Mouse (Mus musculus) lung, embryonic 15.5 days (tissue): ENCODE data around the gene Odc1. TPM values are rescaled to one million over a fixed set of nuclear protein-coding genes. Genes with fewer than 3 reads are reported as not detected.

Experiments
- ATAC-seq: fragments of 200-750 bp; cut with Nextera tagmentation; 2 replicates; pipeline ENCODE4 v1.8.0; 2017; ENCODE audit warnings: moderate number of reproducible peaks, borderline replicate concordance; ENCODE audit not compliant: low FRiP score, low TSS enrichment; ENCODE audit errors: extremely low read depth
- H3K27ac ChIP-seq: fragments of 300-500 bp; sonication (generic); 2 replicates; pipeline ENCODE4 v1.5.1; 2015; ENCODE audit warnings: moderate library complexity, mild to moderate bottlenecking, inconsistent platforms
- H3K27me3 ChIP-seq: fragments of 300-500 bp; sonication (generic); 2 replicates; pipeline ENCODE4 v1.6.1; 2015; ENCODE audit warnings: inconsistent platforms
- H3K36me3 ChIP-seq: fragments of 300-500 bp; sonication (generic); 2 replicates; pipeline ENCODE4 v1.6.1; 2015; ENCODE audit warnings: inconsistent platforms
- H3K4me1 ChIP-seq: fragments of 300-500 bp; sonication (generic); 2 replicates; pipeline ENCODE4 v1.6.1; 2015; ENCODE audit warnings: inconsistent platforms
- H3K4me2 ChIP-seq: fragments of 300-500 bp; sonication (generic); 2 replicates; pipeline ENCODE4 v1.6.1; 2015; ENCODE audit warnings: inconsistent platforms, mild to moderate bottlenecking, moderate library complexity
- H3K4me3 ChIP-seq: fragments of 300-500 bp; sonication (generic); 2 replicates; pipeline ENCODE4 v1.5.1; 2015; ENCODE audit warnings: mild to moderate bottlenecking, inconsistent platforms
- H3K9ac ChIP-seq: fragments of 300-500 bp; sonication (generic); 2 replicates; pipeline ENCODE4 v1.6.1; 2015; ENCODE audit warnings: inconsistent platforms
- H3K9me3 ChIP-seq: fragments of 300-500 bp; sonication (generic); 2 replicates; pipeline ENCODE4 v1.6.1; 2016; ENCODE audit warnings: inconsistent platforms
- WGBS: fragments of 180-500 bp; shearing (Covaris S2); methylation state at CpG from one replicate; pipeline ENCODE4 v1.1.7; 2015; 5-methylcytosine and 5-hydroxymethylcytosine counted together
- polyA plus RNA-seq: library from polyadenylated mRNA; unstranded; fragments of >200 nt; fragmentation: Nextera tagmentation; extraction: Ambion mirVana; gene quantifications from 2 replicates; pipeline ENCODE4 v1.2.1, GENCODE M21; 2015

Gene Odc1
- polyA plus RNA-seq: 192 and 214 TPM in 2 replicates

DNA sequence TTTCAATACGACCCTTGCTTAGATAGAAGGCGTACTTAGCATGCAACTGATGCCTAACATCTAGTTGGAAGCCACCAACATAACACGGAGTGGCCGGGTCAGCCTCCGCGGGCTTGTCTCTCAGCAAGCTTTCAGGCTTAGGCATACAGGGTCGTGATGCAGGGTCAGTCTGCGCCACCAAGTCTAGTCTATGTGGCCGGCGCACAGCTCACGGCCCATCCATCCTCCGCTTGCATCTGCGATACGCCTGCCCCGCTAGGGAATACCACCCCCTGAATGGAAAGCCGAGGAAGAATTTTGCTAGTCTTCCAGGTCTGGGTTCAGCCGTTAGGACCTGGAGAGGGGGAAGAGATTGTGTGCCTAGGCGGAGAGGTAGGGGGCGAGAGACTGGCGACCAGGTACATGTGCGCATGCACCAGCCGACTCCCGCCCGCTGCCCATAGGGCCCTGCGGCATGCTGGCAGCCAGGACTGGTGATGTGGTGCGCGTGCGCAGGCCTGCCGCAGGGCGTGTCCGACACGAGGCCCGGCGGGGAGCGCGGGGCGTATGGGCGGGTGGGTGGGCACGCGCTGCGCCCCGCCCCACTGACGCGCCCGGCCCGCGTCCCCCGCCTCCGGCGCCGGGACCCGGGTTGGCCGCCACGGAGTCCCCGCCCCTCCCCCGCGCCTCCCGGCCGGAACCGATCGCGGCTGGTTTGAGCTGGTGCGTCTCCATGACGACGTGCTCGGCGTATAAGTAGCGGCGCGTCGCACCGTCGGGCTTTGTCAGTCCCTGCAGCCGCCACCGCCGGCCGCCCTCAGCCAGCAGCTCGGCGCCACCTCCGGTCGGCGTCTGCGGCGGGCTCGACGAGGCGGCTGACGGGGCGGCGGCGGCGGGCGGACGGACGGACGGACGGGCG lies at the start of gene Odc1:
TSS of gene Odc1 (plus strand) at position 586 of the 898 bp plus-strand sequence.
- Histone ChIP-seq H3K9me3 (no peaks in the 10 kb centered on the region), H3K4me2 (peak within 1 kb of the TSS; percentile 64), H3K4me1 (peaks cover 9% of the 10 kb centered on the region; the same call in 1 of the 2 replicates), H3K27ac (peak within 1 kb of the TSS; percentile 84), H3K4me3 (peak within 1 kb of the TSS; percentile 96), H3K27me3 (no peaks in the 10 kb centered on the region), H3K36me3 (peaks cover 23% of the 10 kb centered on the region), H3K9ac (peak within 1 kb of the TSS; percentile 86)
- under 1% methylated on average over 76 of the region's 98 CpGs for WGBS
- peak; percentile 97 for ATAC-seq

DNA sequence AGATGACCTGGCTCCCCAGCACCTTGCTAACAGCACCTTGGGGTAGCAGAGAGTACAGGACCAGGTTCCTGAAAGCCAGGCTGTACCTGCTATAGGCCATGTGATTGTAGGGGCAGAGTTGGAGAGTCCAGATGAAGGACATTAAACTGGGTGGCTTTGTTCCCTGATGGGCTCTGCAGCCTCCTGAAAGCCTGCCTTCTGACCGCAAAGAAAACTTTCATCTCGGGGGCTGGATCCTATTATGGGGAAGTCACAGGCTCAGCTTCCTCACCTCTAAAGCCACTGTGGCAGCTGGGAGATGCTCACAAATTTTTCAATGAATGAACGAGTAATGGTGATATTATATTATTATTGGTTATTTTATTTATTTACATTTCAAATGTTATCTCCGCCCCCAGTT lies 49.8 kb upstream of the Odc1 start:
- Histone ChIP-seq H3K4me2 (no peak overlapping the region), H3K9ac (no peak overlapping the region), H3K27me3 (no peaks in the 10 kb centered on the region), H3K4me3 (no peak overlapping the region), H3K9me3 (no peaks in the 10 kb centered on the region), H3K27ac (no peak overlapping the region), H3K4me1 (peaks cover 19% of the 10 kb centered on the region), H3K36me3 (no peaks in the 10 kb centered on the region)
- WGBS: 51% methylated on average over 4 of the region's 4 CpGs
- ATAC-seq: no peak

DNA sequence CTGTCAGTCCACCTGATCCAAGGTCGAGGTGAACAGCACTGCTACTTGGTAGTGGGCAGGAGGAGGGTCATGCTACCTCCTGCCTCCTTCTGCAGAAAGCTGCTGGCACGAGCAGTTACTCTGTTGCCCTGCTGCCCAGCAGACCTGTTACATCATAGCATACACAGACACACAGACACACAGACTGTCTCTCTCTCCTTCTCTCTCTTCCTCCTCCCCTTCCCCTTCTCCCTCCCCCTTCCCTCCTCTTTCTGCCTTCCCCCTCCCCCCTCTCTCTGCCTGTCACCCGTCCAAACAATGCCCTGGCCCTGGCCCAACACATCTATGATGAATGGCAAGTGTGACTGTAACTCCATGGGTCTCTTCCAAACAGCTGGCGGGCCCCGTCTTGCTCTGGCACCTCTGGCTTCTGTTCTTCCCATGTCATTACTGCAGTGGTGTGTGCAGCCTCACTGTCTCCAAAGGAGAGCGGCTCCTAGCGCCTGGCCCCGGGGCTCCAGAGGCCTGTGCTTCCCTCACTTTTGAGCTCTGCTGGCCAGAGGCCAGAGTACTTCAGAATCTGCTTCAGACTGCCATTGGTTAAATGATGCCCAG lies 48.6 kb upstream of the Odc1 start:
- ATAC-seq: peak; percentile 88
- peaks cover 19% of the 10 kb centered on the region for H3K4me1 ChIP-seq
- no peak overlapping the region for H3K9ac ChIP-seq
- no peaks in the 10 kb centered on the region for H3K36me3 ChIP-seq
- H3K4me2 ChIP-seq: no peak overlapping the region
- WGBS: 6% methylated on average over 8 of the region's 8 CpGs
- H3K27ac ChIP-seq: peak overlapping the region; percentile 56
- H3K9me3 ChIP-seq: no peaks in the 10 kb centered on the region
- no peaks in the 10 kb centered on the region for H3K27me3 ChIP-seq
- H3K4me3 ChIP-seq: no peak overlapping the region

DNA sequence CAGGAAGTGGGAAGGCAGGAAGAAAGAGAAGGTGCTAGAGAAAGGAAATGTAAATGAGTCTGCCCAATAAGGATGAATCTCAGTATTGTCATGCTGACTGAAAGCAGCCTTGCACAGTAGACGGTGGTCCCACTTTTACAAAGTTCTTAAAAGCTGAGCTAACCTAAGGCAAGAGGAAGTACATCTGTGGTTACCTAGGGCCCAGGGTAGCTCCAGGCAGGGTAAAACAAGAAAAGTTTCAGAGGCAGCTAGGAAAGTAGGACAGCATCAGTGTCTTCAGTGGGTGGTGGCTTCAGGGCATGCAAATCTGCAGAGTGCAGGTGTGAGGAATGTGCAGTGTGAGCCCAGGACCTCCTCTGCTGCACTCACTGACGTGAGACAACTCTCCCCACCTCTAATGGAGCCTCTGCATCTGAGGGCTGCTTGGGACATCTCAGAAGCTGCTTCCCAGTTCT lies 38.9 kb upstream of the Odc1 start:
- Histone ChIP-seq H3K4me1 (peaks cover 21% of the 10 kb centered on the region), H3K27ac (no peak overlapping the region), H3K9ac (no peak overlapping the region), H3K36me3 (no peaks in the 10 kb centered on the region), H3K4me2 (no peak overlapping the region), H3K27me3 (no peaks in the 10 kb centered on the region), H3K4me3 (no peak overlapping the region), H3K9me3 (no peaks in the 10 kb centered on the region)
- peak; percentile 21; the same call in 1 of the 2 replicates for ATAC-seq
- WGBS: 43% methylated on average over 2 of the region's 2 CpGs

DNA sequence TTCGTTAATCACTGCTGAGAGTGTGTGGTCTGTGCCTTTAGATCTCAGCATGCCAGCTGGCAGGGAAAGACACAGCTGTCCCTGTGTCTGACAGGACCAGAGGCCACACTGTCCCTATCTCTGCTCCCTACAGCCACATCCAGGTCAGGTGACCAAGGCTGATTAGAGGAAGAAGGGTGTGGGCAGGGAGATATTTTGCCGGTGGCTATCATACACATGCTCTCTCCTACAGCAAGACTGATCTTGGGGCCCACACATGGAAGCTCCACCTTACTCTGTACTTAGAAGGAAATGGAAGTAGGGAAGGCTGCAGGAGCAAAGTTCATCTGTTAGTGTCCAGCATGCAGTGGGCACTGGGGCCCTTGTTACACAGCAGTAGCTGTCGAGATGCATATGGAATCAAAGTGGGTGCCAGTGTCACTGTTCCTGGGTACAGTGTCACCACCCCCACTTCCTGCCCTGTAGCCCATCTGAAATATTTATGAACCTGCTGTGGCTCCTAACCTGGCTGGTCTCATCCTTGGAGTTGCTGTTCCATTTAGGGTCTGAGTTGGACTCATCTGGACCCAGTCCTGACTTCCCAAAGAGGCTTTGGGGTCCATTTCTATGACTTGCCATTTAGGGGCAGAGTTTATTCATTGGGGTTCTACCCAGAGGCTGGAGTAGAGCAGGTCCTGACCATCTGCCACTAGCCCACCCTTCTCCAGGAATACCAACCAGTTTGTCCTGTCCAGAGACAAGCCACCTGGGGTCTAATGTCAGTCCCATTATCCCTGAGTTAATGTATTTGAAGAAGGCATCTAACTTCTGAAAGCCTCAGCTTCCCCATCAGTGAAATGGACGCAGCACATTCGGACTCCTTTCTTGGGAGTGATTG lies 38.2 kb upstream of the Odc1 start:
- H3K4me3 ChIP-seq: no peak overlapping the region
- no peaks in the 10 kb centered on the region for H3K27me3 ChIP-seq
- 33% methylated on average over 5 of the region's 5 CpGs for WGBS
- no peaks in the 10 kb centered on the region for H3K9me3 ChIP-seq
- no peak overlapping the region for H3K9ac ChIP-seq
- ATAC-seq: peak; percentile 41; the same call in 1 of the 2 replicates
- no peak overlapping the region for H3K4me2 ChIP-seq
- H3K4me1 ChIP-seq: peaks cover 21% of the 10 kb centered on the region
- no peaks in the 10 kb centered on the region for H3K36me3 ChIP-seq
- H3K27ac ChIP-seq: no peak overlapping the region

DNA sequence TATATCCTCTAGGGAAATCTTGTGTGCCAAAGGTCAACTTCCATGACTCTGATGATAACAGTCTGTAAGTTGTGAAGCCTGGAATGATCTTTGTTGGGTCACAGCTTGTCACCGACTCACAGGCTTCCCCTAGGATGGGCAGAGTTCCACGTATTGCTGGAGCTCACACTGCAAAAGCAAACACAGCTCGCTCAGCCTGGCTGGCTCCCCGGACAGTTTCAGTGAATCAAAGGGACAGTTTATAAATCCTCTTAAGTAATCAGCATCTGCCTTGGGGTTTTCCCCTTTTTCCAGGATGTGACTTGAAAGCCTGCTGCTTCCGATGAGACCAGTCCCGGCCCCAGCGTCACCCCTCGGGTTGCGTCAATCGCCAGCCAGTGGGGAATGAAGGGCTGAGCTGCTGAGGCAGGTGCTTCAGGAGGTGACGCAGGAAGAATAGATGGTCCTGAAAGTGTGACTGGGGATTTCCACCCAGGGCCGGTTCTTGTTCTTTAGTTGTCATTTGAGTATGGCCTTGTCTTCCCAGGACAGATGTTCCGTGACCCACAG lies 37.5 kb upstream of the Odc1 start:
- Histone ChIP-seq H3K4me2 (0 out of 2 replicates have a peak overlapping the region, but pooled peaks have one; percentile 0), H3K4me1 (peaks cover 21% of the 10 kb centered on the region), H3K4me3 (no peak overlapping the region), H3K27ac (no peak overlapping the region), H3K27me3 (no peaks in the 10 kb centered on the region), H3K9ac (no peak overlapping the region), H3K36me3 (no peaks in the 10 kb centered on the region), H3K9me3 (no peaks in the 10 kb centered on the region)
- peak; percentile 90 for ATAC-seq
- WGBS: 8% methylated on average over 13 of the region's 13 CpGs

DNA sequence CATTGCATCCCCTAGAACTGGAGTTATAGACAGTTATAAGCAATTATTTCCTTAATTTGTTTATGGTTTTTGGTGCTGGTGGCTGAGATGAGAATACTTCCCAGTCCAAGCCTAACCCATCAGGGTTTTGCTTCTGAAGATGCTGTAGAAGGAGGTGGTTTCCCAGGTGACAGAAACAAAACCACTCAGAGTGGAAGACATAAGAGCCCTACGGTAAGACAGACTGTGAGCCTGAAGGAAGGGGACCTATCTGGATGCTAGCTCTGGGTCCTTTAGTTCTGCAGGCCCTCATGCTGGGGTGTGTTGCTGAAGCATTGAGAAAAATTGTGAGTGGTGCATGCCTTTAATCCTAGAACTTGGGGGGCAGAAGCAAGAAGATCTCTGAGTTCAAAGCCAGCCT lies 35.3 kb upstream of the Odc1 start:
- Histone ChIP-seq H3K36me3 (no peaks in the 10 kb centered on the region), H3K9me3 (no peaks in the 10 kb centered on the region), H3K4me2 (no peak overlapping the region), H3K27ac (no peak overlapping the region), H3K4me1 (peaks cover 21% of the 10 kb centered on the region), H3K9ac (no peak overlapping the region), H3K4me3 (no peak overlapping the region), H3K27me3 (no peaks in the 10 kb centered on the region)
- 65% methylated on average over 1 of the region's 1 CpGs for WGBS
- no peak for ATAC-seq

DNA sequence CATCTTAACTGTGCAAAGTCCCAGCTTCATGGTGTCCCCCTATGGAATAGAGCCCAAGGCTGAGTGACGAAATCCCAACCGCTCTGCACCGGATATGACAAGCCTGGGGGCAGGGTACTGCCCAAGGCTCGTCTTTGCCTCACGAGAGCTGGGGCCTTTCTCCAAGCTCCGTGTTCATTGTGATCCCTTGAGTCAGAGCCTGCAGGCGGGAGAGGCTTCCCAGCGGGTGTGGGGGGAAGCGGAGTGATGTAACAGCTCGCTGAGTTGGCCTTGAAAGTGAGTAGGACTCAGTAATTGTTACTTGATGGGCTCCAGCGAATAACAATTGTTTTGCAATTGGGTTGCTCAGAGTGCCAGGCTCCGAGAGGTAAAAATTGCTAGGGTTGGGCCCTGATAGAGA lies 34.4 kb upstream of the Odc1 start:
- WGBS: 46% methylated on average over 12 of the region's 12 CpGs
- Histone ChIP-seq H3K27me3 (no peaks in the 10 kb centered on the region), H3K4me2 (no peak overlapping the region), H3K27ac (no peak overlapping the region), H3K4me3 (no peak overlapping the region), H3K9me3 (no peaks in the 10 kb centered on the region), H3K9ac (no peak overlapping the region), H3K36me3 (no peaks in the 10 kb centered on the region), H3K4me1 (peaks cover 21% of the 10 kb centered on the region)
- peak; percentile 53; the same call in 1 of the 2 replicates for ATAC-seq

DNA sequence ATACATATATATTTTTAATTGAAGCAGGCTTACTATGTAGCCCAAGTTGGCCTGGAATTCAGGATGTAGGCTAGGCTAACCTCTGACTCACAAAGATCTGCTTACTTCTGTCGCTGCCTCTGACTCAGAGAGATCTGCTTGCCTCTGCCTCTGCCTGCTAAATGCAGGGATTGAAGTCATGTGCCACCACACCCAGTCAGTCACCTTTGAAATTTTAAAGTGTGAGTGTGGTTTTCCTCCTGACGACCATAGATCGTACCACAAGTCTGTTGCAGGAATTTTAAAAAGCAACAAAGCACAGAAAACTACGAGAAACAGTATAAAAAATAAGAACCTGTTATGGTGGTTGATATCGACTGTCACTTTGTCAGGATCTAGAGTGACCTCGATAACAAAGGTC lies 33.6 kb upstream of the Odc1 start:
- WGBS: 84% methylated on average over 6 of the region's 6 CpGs
- Histone ChIP-seq H3K4me1 (peaks cover 17% of the 10 kb centered on the region), H3K27ac (no peak overlapping the region), H3K9ac (no peak overlapping the region), H3K4me3 (no peak overlapping the region), H3K9me3 (no peaks in the 10 kb centered on the region), H3K36me3 (no peaks in the 10 kb centered on the region), H3K27me3 (no peaks in the 10 kb centered on the region), H3K4me2 (no peak overlapping the region)
- ATAC-seq: no peak

DNA sequence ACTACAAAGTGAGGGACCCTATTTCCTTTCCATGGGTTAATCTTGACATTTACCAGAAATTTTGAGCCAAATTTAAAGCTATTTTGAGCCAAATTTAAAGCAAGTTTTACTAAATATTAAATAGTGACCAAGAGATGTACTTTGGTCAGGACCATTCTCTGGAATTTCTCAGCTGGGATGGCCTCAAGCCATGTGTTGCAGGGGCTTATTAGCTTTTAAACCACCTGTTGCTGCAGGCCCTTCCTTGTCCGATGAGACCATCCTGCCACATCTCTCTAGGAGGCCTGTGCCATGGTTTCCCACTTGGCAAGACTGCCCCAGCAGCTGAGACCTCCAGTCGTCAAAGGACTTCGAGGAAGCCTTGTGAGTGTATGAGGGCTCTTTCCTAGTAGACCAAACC lies 15.4 kb upstream of the Odc1 start:
- Histone ChIP-seq H3K36me3 (no peaks in the 10 kb centered on the region), H3K27ac (no peak overlapping the region), H3K4me1 (no peaks in the 10 kb centered on the region), H3K4me3 (no peak overlapping the region), H3K4me2 (no peak overlapping the region), H3K9ac (no peak overlapping the region), H3K27me3 (no peaks in the 10 kb centered on the region), H3K9me3 (no peaks in the 10 kb centered on the region)
- ATAC-seq: no peak
- 75% methylated on average over 3 of the region's 3 CpGs for WGBS

DNA sequence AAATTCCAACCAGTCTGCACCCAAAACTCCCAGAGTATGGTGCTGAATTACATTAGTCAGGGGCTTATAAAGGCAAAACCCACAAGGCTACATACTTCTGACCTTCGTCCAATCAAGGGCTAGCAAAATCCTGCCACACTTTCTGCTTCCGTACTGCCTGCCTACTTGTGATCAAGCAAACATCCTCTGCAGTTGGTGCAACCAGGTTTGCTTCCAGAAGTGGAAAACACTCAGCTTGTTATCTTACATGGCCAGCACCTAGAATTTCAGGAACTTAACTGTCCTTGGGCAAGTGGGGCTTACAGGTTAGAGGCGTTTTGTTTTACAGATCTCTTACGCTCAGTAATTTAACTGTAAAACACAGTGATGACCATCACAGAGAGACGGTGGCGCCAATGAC lies 14.9 kb upstream of the Odc1 start:
- Histone ChIP-seq H3K4me1 (no peaks in the 10 kb centered on the region), H3K9me3 (no peaks in the 10 kb centered on the region), H3K9ac (no peak overlapping the region), H3K27me3 (no peaks in the 10 kb centered on the region), H3K4me3 (no peak overlapping the region), H3K27ac (no peak overlapping the region), H3K36me3 (no peaks in the 10 kb centered on the region), H3K4me2 (no peak overlapping the region)
- no peak for ATAC-seq
- WGBS: 61% methylated on average over 6 of the region's 6 CpGs
